ENCODE assay signal across 8 mouse cellular contexts in genomic region chr2:60720906-60721305, GRCm38 (mm10). TPM values are rescaled to one million over a fixed set of nuclear protein-coding genes. Genes with fewer than 3 reads are reported as not detected.
DNase-seq lines count a peak whose midpoint lies in the region; ATAC-seq and TF ChIP-seq lines count a peak whose summit lies in the region.
"Had no signal": no experiment of that assay in that cellular context is flagged by ENCODE, and none has a peak within 500 bp of the region (broad histone marks: within the 10 kb centered on the region; RNA-seq: fewer than 3 reads in every experiment).

No protein-coding gene starts in this region.

- no peak for TF ChIP-seq EP300 in heart, adult 2 months (IDR thresholded peaks at IDR 0.05; ENCODE audit: insufficient read depth, low read depth, low read length)

- WGBS in kidney, embryonic 16.5 days: 26% methylated on average over 5 of the region's 5 CpGs
- WGBS in heart, adult 2 months: 9% methylated on average over 5 of the region's 5 CpGs

- peak overlapping the region; percentile 63; the same call in 1 of the 2 replicates for H3K27ac ChIP-seq in kidney, embryonic 16.5 days (ENCODE audit: low read length)
- no peak overlapping the region for H3K27ac ChIP-seq in ES-E14 (ENCODE audit: insufficient read depth, low read depth, low read length, poor library complexity, severe bottlenecking)
- H3K27ac ChIP-seq in heart, adult 2 months: peak overlapping the region; percentile 91
- H3K27ac ChIP-seq: embryonic facial prominence, embryonic 13.5 days had no signal

- ATAC-seq in kidney, embryonic 16.5 days (ENCODE audit: low FRiP score, low TSS enrichment): no peak
- ATAC-seq in megakaryocyte progenitor cell, adult 5-6 weeks (replicated peaks; ENCODE audit: poor library complexity): peak; percentile 75

- DNase-seq in kidney, adult 18-20 months: no peak
- peak; percentile 21 to 26 for DNase-seq in B cell, adult 2 months
- no peak for DNase-seq in ES-E14 (ENCODE audit: low read depth, low spot score)
- DNase-seq in heart, adult 2 months: peak in 1 of 2 experiments; percentile 29
- DNase-seq in frontal cortex, postnatal 14 days (ENCODE audit: low spot score in 2 of 2): no peak

- peaks cover 26% of the 10 kb centered on the region for H3K4me1 ChIP-seq in kidney, embryonic 16.5 days (ENCODE audit: insufficient read depth, low read length)
- H3K4me1 ChIP-seq in ES-E14 (ENCODE audit: control insufficient read depth in 2 of 2, insufficient read depth in 2 of 2, low read length in 2 of 2, poor library complexity in 1 of 2): no peaks in the 10 kb centered on the region; a peak in 1 of 4 replicates
- peaks cover 5% of the 10 kb centered on the region for H3K4me1 ChIP-seq in heart, adult 2 months (ENCODE audit: control insufficient read depth, insufficient read depth, low read length)

- H3K79me2 ChIP-seq in heart, adult 2 months (replicated peaks; ENCODE audit: control insufficient read depth, insufficient read depth, low read length): no peaks in the 10 kb centered on the region

- TF ChIP-seq POLR2A in heart, adult 2 months (IDR thresholded peaks at IDR 0.05; ENCODE audit: insufficient read depth, low read depth, low read length): no peak

- intact Hi-C loops in heart, adult 2 months (cut with DNase I): loop anchor here (2.0 to 5.0 kb wide), 3 partner anchors 241 to 734 kb away; partner anchors contain the start of gene Rbms1

- no peak overlapping the region for H3K9ac ChIP-seq in kidney, embryonic 16.5 days (replicated peaks; ENCODE audit: low read length)
- H3K9ac ChIP-seq in ES-E14 (ENCODE audit: insufficient read depth, low read depth, low read length, poor library complexity, severe bottlenecking): no peak overlapping the region
- H3K9ac ChIP-seq in heart, adult 2 months (ENCODE audit: low read depth, low read length): peak overlapping the region; percentile 66
- H3K9ac ChIP-seq: embryonic facial prominence, embryonic 13.5 days had no signal

- H3K9me3 ChIP-seq in kidney, embryonic 16.5 days (ENCODE audit: low read length): no peaks in the 10 kb centered on the region
- no peaks in the 10 kb centered on the region for H3K9me3 ChIP-seq in ES-E14 (ENCODE audit: control insufficient read depth, insufficient read depth, low read depth, low read length)
- H3K9me3 ChIP-seq: embryonic facial prominence, embryonic 13.5 days had no signal

- H3K4me3 ChIP-seq in kidney, embryonic 16.5 days (ENCODE audit: low read length): no peak overlapping the region
- H3K4me3 ChIP-seq in ES-E14 (ENCODE audit: insufficient read depth in 1 of 2, low read depth in 1 of 2, low read length in 2 of 2, poor library complexity in 1 of 2, severe bottlenecking in 1 of 2): no peak overlapping the region
- H3K4me3 ChIP-seq in heart, adult 2 months: peak overlapping the region; percentile 4
- H3K4me3 ChIP-seq: embryonic facial prominence, embryonic 13.5 days had no signal

- no peaks in the 10 kb centered on the region for H3K36me3 ChIP-seq in kidney, embryonic 16.5 days (ENCODE audit: insufficient read depth, low read length)
- H3K36me3 ChIP-seq in ES-E14 (ENCODE audit: control insufficient read depth, insufficient read depth, low read length, poor library complexity, severe bottlenecking): no peaks in the 10 kb centered on the region
- H3K36me3 ChIP-seq in heart, adult 2 months (ENCODE audit: control insufficient read depth, insufficient read depth, low read length): peaks cover 2% of the 10 kb centered on the region; the same call in 1 of the 2 replicates
- H3K36me3 ChIP-seq: embryonic facial prominence, embryonic 13.5 days had no signal

- in situ Hi-C loops in ES-E14 (cut with MboI; ENCODE audit: low sequenced_read_pairs in 2 of 2, unreplicated experiment in 2 of 2): no loop called here

- peak; percentile 96 for TF ChIP-seq CTCF in heart, adult 2 months (IDR thresholded peaks at IDR 0.05)

- H3K27me3 ChIP-seq in kidney, embryonic 16.5 days (ENCODE audit: insufficient read depth, low read length): no peaks in the 10 kb centered on the region
- no peaks in the 10 kb centered on the region for H3K27me3 ChIP-seq in heart, adult 2 months (ENCODE audit: control insufficient read depth, insufficient read depth, low read length)
- H3K27me3 ChIP-seq: embryonic facial prominence, embryonic 13.5 days had no signal

- H3K4me2 ChIP-seq in kidney, embryonic 16.5 days (replicated peaks; ENCODE audit: low read depth, low read length): no peak overlapping the region
- H3K4me2 ChIP-seq: embryonic facial prominence, embryonic 13.5 days had no signal

TF ChIP-seq in ES-E14, 5 proteins besides CTCF, POLR2A, EP300 and RAD21:
- TF ChIP-seq MAFK (IDR thresholded peaks at IDR 0.05; ENCODE audit: insufficient read depth, low read depth, low read length) (no peak), ZC3H11A (IDR thresholded peaks at IDR 0.05; ENCODE audit: borderline replicate concordance, low read depth, low read length) (peak; percentile 62)

RNA-seq across cellular contexts. Expression of gene Itgb6, which starts 1.5 kb away (rescaled TPM):
- 25.6 and 26.6 TPM in 2 replicates for polyA plus RNA-seq in kidney, embryonic 16.5 days (2015; fragmentation: Nextera tagmentation; extraction: Ambion mirVana)
- 0.04 and 0.26 TPM in 2 replicates for total RNA-seq in ES-E14 (2012; rRNA removed)
- 10 to 100 TPM; 21.0 to 32.4 TPM for total RNA-seq in heart, adult 2 months (2021)
- 10.5 and 19.5 TPM in 2 replicates for polyA plus RNA-seq in heart, adult 2 months (2012; rRNA removed)
- total RNA-seq in megakaryocyte progenitor cell, adult 5-6 weeks (2015): 0.12 and 0.17 TPM in 2 replicates
- total RNA-seq in megakaryocyte progenitor cell, adult 5-6 weeks (2017): not detected in 2 replicates

Comparison
In these comparisons a context has a peak if more than half of its experiments do, and no peak if none do; other contexts are left out.
1. DNase-seq: peak in B cell, adult 2 months (2 of 2); none in kidney, adult 18-20 months (single experiment), ES-E14 (single experiment) and frontal cortex, postnatal 14 days (0 of 2).
2. RNA of gene Itgb6, which starts 1.5 kb away (total RNA-seq): 21.0 to 32.4 TPM in heart, adult 2 months; 0.12 to 0.17 TPM in megakaryocyte progenitor cell, adult 5-6 weeks and 0.04 to 0.26 TPM in ES-E14; every median in the first group is over 10 times any median in the second.